Mouse (Mus musculus): ENCODE results near the gene Plekhj1.
A peak's percentile ranks its signal among the peaks of the same experiment; 100 is the strongest.
"Not testable (repeated sequence)": the region's sequence is repeated elsewhere in the genome, so short reads cannot be mapped to it uniquely, and the experiment has no call there.

The Plekhj1 gene

DNA sequence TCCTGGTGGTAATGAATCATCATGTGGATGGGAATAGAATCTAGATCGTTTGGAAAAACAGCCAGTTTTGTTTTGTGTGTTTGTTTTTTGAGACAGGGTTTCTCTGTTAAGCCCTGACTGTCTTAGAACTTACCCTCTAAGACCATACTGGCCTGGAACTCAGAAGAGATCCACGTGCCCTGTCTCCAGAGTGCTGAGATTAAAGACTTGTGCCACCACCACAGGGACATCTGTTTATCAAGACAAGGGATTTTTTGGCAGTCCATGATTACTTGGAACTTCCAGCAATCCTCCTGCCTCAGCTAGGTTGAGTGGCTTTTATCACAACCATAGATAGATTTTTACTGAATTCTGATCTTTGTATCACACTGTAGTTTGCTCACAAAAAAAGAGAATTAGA is 26.4 kb upstream of the Plekhj1 start:
- DNase-seq: no peak

DNA sequence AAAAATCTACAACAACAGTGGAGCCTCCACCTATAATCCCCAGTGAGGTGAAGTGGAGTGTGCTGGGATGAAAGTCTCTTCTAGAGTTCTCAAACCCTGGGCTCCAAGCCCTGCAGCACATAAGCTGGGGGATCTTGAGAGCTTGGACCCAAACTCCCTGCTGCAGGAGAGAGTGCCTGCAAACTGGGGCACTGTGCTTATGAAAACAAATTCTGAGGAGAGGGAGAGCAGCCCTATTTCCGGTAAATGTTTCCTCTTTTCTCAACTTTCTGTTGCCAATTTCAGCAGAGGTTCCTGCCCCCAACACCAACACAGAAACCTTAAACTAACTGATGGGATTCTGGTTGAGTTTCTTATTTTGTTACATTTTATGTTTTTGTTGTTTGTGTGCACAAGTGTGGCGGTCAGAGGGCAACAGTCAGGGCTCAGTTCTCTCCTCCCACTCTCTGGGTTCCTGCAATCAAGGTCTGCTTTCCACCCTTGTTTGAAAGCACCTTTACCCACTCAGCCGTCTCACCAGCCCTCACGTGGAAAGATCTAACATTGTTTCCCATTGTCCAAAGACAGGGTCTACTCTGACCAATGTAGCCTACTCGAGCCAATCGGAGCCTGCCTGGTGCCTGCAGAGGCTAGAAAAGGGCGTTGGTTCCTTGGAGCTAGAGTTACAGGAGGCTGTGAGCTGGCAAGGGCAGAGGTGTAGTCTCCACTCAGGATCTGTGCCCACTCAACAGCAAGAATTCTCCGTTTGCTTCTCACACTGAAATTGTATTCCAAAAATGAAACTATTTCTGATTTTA is 25.6 kb upstream of the Plekhj1 start:
- no peak for DNase-seq

DNA sequence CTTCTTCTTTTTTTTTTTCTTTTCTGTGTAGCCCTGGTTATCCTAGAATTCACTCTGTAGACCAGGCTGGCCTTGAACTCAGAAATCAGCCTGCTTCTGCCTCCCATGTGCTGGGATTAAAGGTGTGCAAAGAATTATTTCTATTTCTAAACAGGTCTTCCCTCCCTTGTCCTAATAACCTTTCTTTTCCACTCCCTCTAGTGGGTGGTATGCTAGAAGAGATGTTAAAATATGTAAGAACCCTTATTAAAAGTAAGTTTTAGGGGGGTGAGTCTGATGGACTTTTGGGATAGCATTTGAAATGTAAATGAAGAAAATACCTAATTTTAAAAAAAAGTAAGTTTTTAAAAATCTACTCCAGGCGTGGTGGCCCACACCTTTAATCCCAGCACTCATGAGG is 24.9 kb upstream of the Plekhj1 start:
- DNase-seq: no peak

- DNase-seq: no peak
Measured at GRCm38 (mm10) chr10:80822528-80822927, 24.1 kb upstream of the Plekhj1 start.

DNA sequence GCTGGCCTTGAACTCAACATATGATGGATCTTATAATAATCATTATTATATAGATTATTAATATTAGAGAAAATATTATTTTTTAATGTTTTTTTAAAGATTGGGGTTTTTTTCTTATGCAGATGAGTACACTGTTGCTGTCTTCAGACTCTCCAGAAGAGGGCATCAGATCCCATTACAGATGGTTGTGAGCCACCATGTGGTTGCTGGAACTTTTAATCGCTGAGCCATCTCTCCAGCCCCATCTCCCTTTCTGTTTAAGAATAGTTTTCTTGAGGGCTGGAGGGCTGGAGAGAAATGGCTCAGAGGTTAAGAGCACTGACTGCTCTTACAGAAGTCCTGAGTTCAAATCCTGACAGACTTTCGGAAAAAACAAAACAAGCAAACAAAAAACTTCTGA is 23.6 kb upstream of the Plekhj1 start:
- peak; percentile 73 for DNase-seq

- no peak for DNase-seq
Measured at GRCm38 (mm10) chr10:80819406-80819805, 21.0 kb upstream of the Plekhj1 start.

DNA sequence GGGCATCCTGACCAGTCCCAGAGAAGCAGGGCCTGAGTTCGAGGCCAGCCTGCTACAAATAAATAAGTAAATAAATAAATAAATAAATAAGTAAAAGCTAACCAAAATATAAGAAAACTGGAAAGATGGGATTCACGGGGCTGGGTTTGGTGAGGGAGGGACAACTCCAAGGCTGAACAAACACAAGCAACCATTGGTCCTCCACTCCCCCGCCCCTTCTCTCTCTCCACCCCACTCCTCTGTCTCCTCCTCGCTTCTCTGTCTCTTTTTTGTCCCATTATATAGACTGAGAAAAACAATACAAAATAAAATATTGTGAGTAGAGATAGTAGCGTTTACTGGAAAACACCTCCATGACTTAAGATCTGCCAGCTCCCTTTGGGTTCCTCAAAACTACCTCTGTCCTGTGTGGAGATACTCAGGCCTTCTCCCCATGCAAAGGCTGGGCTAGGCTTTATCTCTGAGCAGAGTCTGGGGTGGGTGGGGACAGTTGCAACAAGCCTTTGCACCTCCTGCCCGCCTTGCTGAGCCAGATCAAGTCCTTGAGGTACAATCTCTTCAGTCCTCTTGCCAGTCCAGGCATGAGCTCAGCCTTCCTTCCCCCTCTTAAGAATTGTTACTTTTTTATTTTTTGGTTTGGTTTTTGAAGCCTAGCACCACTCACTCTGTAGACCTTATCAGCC is 20.3 kb upstream of the Plekhj1 start:
- DNase-seq: no peak

DNA sequence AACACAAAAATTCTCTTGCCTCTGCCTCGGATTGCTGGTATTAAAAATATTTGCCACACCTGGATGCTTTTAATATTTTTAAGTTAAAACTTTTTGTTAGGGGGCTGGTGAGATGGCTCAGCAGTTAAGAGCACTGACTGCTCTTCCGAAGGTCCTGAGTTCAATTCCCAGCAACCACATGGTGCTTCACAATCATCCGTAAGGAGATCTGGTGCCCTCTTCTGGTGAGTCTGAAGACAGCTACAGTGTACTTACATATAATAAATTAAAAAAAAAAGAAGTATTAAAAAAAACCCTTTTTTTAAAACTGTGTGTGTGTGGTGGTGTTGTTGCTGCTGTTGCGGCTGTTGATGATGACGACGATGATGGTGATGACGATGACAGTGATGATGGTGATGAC is 19.5 kb upstream of the Plekhj1 start:
- not testable (repeated sequence) for DNase-seq

DNA sequence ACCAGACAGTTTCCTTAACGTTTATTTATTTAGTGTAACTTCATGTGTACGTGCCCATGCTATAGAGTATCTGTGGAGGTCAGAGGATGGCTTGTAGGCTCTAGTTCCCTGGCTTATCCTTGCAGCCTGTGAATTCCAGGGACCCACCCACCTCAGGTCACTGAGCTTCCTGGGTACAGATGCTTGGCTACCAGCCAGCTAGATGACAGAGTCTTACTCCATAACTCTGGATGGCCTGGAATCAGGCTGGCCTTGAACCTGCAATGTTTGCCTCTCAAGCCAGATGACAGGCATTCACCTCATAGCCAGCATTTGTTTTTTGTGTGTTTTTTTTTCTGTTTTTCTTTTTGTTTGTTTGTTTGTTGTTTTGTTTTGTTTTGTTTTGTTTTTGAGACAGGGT is 18.7 kb upstream of the Plekhj1 start:
- DNase-seq: no peak

DNA sequence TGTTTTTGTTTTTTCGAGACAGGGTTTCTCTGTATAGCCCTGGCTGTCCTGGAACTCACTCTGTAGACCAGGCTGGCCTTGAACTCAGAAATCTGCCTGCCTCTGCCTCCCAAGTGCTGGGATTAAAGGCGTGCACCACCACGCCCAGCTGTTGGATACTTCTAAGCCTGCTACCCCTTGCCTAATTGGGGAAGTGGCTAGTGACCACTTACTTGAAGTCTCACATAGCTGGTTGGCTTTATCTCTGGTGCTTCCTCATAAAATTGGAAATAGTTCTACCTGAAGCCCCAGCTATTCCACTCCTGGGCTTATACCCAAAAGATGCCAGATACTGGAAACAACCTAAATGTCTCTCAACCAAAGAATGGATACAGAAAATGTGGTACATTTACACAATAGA is 17.9 kb upstream of the Plekhj1 start:
- DNase-seq: not testable (repeated sequence)

DNA sequence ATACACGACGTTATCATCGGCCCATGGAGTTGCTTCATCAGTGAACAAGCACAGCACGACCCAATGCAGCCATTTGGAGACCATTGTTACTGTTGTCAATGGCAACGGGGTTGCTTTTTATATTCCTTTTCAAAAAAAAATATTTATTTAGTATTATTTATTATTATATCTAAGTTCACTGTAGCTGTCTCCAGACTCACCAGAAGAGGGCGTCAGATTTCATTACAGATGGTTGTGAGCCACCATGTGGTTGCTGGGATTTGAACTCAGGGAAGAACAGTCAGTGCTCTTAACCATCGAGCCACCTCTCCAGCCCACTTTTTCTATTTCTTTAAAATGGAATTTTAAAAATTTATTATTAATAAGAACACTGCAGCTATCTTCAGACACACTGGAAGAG is 16.4 kb upstream of the Plekhj1 start:
- DNase-seq: no peak

DNA sequence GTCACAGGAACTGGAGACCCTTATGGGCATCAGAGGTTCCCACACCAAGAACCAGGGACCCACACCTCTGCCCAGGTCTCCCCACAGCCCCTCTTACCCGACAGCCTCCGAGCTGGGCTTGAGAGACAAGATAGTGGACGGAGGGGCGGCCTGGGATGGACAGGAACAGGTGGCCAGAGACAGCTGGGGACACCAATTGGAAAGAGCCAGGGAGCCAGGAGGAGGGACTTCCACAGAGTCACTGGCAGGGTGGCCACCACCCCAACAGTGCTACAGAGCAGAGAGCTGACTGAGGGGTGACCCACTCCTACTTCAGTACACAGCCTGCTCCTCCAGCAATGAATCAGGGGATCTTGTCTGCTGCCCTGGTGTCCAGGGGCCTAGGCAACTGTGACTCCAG is 14.9 kb upstream of the Plekhj1 start, which contains the start of gene Jsrp1:
Gene Jsrp1, minus strand, starts transcription at position 133 of the 400 bp plus-strand sequence.
- DNase-seq: no peak

DNA sequence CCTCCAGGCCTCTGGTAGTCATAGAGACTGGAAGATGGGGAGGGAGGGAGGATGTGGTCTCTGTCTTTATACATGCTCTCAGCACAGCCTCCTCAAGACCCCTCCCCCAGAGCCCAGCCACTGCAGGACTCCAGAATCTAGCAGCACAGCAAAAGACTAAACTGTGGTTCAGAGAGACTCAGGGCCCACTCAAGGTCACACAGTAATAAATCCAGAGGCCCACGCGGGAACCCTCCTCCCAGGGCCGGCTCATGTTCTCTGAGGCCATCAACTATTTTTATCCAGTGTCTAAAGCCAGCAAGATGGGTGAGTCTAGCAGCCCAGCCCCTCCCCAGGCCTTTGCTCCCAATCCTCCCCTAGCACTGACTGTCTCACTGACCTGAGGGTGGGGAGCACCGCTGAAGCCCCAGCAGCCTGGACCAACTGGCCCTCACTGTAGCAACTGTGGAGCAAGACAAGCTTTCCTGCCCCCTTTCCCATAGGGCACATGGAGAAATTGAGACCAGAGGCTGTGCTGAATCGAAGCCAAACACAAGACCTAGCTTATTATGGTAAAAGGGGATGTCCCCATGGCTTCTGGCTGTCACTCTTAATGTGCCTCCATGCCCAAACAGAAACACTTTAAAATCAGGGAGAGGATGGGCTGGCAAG is 14.1 kb upstream of the Plekhj1 start:
- DNase-seq: no peak

- DNase-seq: no peak
Measured at GRCm38 (mm10) chr10:80810084-80810483, 11.7 kb upstream of the Plekhj1 start.

DNA sequence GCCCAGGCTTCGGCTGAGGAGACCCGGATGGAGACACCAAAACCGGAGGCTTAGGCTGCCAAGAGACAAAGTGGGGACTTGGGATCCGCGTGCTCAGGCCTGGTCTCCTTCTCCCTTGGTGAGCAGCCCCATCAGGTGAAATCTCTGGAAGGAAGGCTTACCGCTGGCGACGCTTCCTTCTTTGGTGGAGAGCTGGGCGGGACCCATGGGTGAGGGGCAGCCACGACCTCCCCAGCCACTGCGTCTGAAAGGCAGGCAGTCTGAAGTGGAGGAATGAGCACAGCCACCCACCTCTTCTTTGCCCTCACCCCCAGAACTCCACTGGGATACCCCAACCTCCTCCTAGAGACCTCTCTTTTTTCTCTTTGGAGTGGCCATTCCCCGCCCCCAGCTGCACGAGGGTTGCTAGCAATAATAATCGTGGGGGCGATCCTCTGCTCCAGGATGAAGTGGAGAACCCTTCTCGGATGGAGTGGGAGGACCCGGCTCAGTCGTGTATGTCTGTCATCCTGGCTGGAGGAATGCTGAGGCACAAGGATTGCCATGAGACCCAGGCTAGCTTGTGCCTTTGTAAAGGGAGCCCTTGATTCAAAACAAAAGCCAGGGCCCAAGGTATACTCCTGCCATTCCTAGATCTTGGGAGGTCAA is 10.7 kb upstream of the Plekhj1 start:
- no peak for DNase-seq

- DNase-seq: no peak
Measured at GRCm38 (mm10) chr10:80808099-80808984, 9.9 kb upstream of the Plekhj1 start.

DNA sequence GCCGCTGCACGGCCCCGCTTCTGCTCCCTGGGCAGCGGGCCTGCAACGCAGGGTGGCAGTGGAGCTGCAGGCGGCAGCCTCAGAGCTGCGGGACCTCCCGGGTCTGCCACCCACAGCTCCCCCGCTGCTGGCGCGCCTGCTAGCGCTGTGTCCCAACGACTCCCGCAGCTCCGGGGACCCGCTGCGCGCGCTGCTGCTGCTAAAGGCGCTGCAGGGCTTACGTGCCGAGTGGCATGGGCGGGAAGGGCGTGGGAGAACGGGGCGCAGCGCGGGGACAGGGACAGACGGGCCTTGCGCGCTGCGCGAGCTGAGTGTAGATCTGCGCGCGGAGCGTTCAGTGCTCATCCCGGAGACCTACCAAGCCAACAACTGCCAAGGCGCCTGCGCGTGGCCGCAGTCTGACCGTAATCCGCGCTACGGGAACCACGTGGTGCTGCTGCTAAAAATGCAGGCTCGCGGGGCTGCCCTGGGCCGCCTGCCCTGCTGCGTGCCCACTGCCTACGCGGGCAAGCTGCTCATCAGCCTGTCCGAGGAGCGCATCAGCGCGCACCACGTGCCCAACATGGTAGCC is 8.7 kb upstream of the Plekhj1 start:
- peak; percentile 62 for DNase-seq

GRCm38 (mm10) chr10:80806341-80807056 is 8.1 kb upstream of the Plekhj1 start:
- no peak for DNase-seq

GRCm38 (mm10) chr10:80805925-80806324 is 7.5 kb upstream of the Plekhj1 start:
- peak; percentile 72 for DNase-seq

- no peak for DNase-seq
Measured at GRCm38 (mm10) chr10:80805322-80805721, 6.9 kb upstream of the Plekhj1 start.

GRCm38 (mm10) chr10:80804916-80805315 is 6.5 kb upstream of the Plekhj1 start, which contains the start of gene Amh:
Gene Amh, plus strand, starts transcription at chr10:80805243.
- no peak for DNase-seq
